Mouse (Mus musculus): ENCODE measurements around the gene Mrpl4. TPM values are rescaled to one million over a fixed set of nuclear protein-coding genes. Genes with fewer than 3 reads are reported as not detected.
A peak's percentile ranks its signal among the peaks of the same experiment; 100 is the strongest.
"Not testable (repeated sequence)": the region's sequence is repeated elsewhere in the genome, so short reads cannot be mapped to it uniquely, and the experiment has no call there.

Mrpl4 gene
- polyA plus RNA-seq, 1 experiment from 2014 or later: 114 TPM

- ATAC-seq (ENCODE audit: low FRiP score): no peak
- 0 out of 2 replicates have a peak overlapping the region, but pooled peaks have one; percentile 7 for H3K9ac ChIP-seq (replicated peaks)
- no peak overlapping the region for H3K4me3 ChIP-seq (replicated peaks)
- H3K4me1 ChIP-seq: 0 out of 2 replicates have a peak, but pooled peaks cover 6% of the 10 kb centered on the region
- WGBS: 4% methylated on average over 10 of the region's 10 CpGs
- peak overlapping the region; percentile 36 for H3K4me2 ChIP-seq
- no peak overlapping the region for H3K27ac ChIP-seq (replicated peaks)
- no peaks in the 10 kb centered on the region for H3K9me3 ChIP-seq (replicated peaks)
- no peaks in the 10 kb centered on the region for H3K27me3 ChIP-seq (replicated peaks)
- H3K36me3 ChIP-seq: no peaks in the 10 kb centered on the region
Observed at GRCm38 (mm10) chr9:20990861-20991260, 11.7 kb upstream of the Mrpl4 start.

- Histone ChIP-seq H3K4me1 (0 out of 2 replicates have a peak, but pooled peaks cover 6% of the 10 kb centered on the region), H3K27ac (replicated peaks) (no peak overlapping the region)
- 95% methylated on average over 4 of the region's 4 CpGs for WGBS
Observed at GRCm38 (mm10) chr9:20991587-20991986, 11.0 kb upstream of the Mrpl4 start.

GRCm38 (mm10) chr9:20993165-20993898 is 9.2 kb upstream of the Mrpl4 start:
- WGBS: 53% methylated on average over 5 of the region's 5 CpGs

More at GRCm38 (mm10) chr9:20991587-20991986, 11.0 kb upstream of the Mrpl4 start:
- H3K9me3 ChIP-seq (replicated peaks): no peaks in the 10 kb centered on the region
- H3K4me2 ChIP-seq: no peak overlapping the region
- ATAC-seq (ENCODE audit: low FRiP score): no peak
- H3K27me3 ChIP-seq (replicated peaks): no peaks in the 10 kb centered on the region
- no peak overlapping the region for H3K9ac ChIP-seq (replicated peaks)
- H3K36me3 ChIP-seq: no peaks in the 10 kb centered on the region
- no peak overlapping the region for H3K4me3 ChIP-seq (replicated peaks)

GRCm38 (mm10) chr9:20995069-20995468 is 7.5 kb upstream of the Mrpl4 start:
- ATAC-seq (ENCODE audit: low FRiP score): no peak
- 76% methylated on average over 3 of the region's 3 CpGs for WGBS
- H3K27me3 ChIP-seq (replicated peaks): no peaks in the 10 kb centered on the region
- no peaks in the 10 kb centered on the region for H3K36me3 ChIP-seq
- no peak overlapping the region for H3K4me2 ChIP-seq
- H3K9me3 ChIP-seq (replicated peaks): no peaks in the 10 kb centered on the region
- no peak overlapping the region for H3K9ac ChIP-seq (replicated peaks)
- 0 out of 2 replicates have a peak, but pooled peaks cover 6% of the 10 kb centered on the region for H3K4me1 ChIP-seq
- H3K4me3 ChIP-seq (replicated peaks): no peak overlapping the region
- H3K27ac ChIP-seq (replicated peaks): no peak overlapping the region

More at GRCm38 (mm10) chr9:20993165-20993898, 9.2 kb upstream of the Mrpl4 start:
- Histone ChIP-seq H3K27ac (replicated peaks) (no peak overlapping the region), H3K4me2 (no peak overlapping the region), H3K4me3 (replicated peaks) (no peak overlapping the region), H3K9me3 (replicated peaks) (no peaks in the 10 kb centered on the region), H3K36me3 (no peaks in the 10 kb centered on the region), H3K9ac (replicated peaks) (no peak overlapping the region), H3K27me3 (replicated peaks) (no peaks in the 10 kb centered on the region), H3K4me1 (0 out of 2 replicates have a peak, but pooled peaks cover 6% of the 10 kb centered on the region)
- ATAC-seq (ENCODE audit: low FRiP score): no peak

- Histone ChIP-seq H3K9ac (replicated peaks) (no peak overlapping the region), H3K9me3 (replicated peaks) (no peaks in the 10 kb centered on the region)
- whole genome bisulfite sequencing: 86% methylated on average over 8 of the region's 8 CpGs
Observed at GRCm38 (mm10) chr9:20997065-20997464, 5.5 kb upstream of the Mrpl4 start.

GRCm38 (mm10) chr9:20998337-20998736 is 4.2 kb upstream of the Mrpl4 start:
- H3K4me1 ChIP-seq; H3K9me3 ChIP-seq (replicated peaks); H3K4me3 ChIP-seq (replicated peaks); H3K4me2 ChIP-seq; H3K27ac ChIP-seq (replicated peaks); H3K9ac ChIP-seq (replicated peaks); ATAC-seq (ENCODE audit: low FRiP score); H3K36me3 ChIP-seq; H3K27me3 ChIP-seq (replicated peaks): not testable (repeated sequence)
- 82% methylated on average over 1 of the region's 1 CpGs for WGBS

More at GRCm38 (mm10) chr9:20997065-20997464, 5.5 kb upstream of the Mrpl4 start:
- ATAC-seq (ENCODE audit: low FRiP score): no peak
- Histone ChIP-seq H3K4me3 (replicated peaks) (no peak overlapping the region), H3K36me3 (no peaks in the 10 kb centered on the region), H3K27me3 (replicated peaks) (no peaks in the 10 kb centered on the region), H3K27ac (replicated peaks) (no peak overlapping the region), H3K4me1 (0 out of 2 replicates have a peak, but pooled peaks cover under 1% of the 10 kb centered on the region), H3K4me2 (no peak overlapping the region)

- Histone ChIP-seq H3K4me1 (peaks cover 17% of the 10 kb centered on the region), H3K4me2 (no peak overlapping the region), H3K27ac (replicated peaks) (no peak overlapping the region), H3K27me3 (replicated peaks) (no peaks in the 10 kb centered on the region), H3K4me3 (replicated peaks) (no peak overlapping the region), H3K36me3 (peaks cover 11% of the 10 kb centered on the region), H3K9me3 (replicated peaks) (no peaks in the 10 kb centered on the region), H3K9ac (replicated peaks) (no peak overlapping the region)
- no peak for ATAC-seq (ENCODE audit: low FRiP score)
Observed at GRCm38 (mm10) chr9:21000811-21001210, 1.7 kb upstream of the Mrpl4 start.

GRCm38 (mm10) chr9:21001651-21002200 is 812 bp upstream of the Mrpl4 start:
- Histone ChIP-seq H3K27ac (replicated peaks) (no peak overlapping the region), H3K36me3 (peaks cover 18% of the 10 kb centered on the region), H3K4me2 (peak overlapping the region; percentile 83; the same call in 1 of the 2 replicates), H3K9ac (replicated peaks) (no peak overlapping the region), H3K9me3 (replicated peaks) (no peaks in the 10 kb centered on the region), H3K27me3 (replicated peaks) (no peaks in the 10 kb centered on the region), H3K4me3 (replicated peaks) (peak overlapping the region; percentile 67; the same call in 1 of the 2 replicates), H3K4me1 (peaks cover 17% of the 10 kb centered on the region)
- WGBS: 74% methylated on average over 6 of the region's 6 CpGs
- ATAC-seq (ENCODE audit: low FRiP score): no peak

- H3K36me3 ChIP-seq: peaks cover 23% of the 10 kb centered on the region
- H3K9me3 ChIP-seq (replicated peaks): no peaks in the 10 kb centered on the region
- H3K4me3 ChIP-seq (replicated peaks): peak overlapping the region; percentile 67
- peak overlapping the region; percentile 77 for H3K9ac ChIP-seq (replicated peaks)
- WGBS: 12% methylated on average over 7 of the region's 7 CpGs
- H3K27me3 ChIP-seq (replicated peaks): no peaks in the 10 kb centered on the region
- peak; percentile 46; the same call in 1 of the 2 replicates for ATAC-seq (ENCODE audit: low FRiP score)
- H3K4me2 ChIP-seq: peak overlapping the region; percentile 83
- H3K4me1 ChIP-seq: peaks cover 17% of the 10 kb centered on the region
- peak overlapping the region; percentile 89 for H3K27ac ChIP-seq (replicated peaks)
Observed at GRCm38 (mm10) chr9:21002270-21002626, 290 bp upstream of the Mrpl4 start.

- H3K9ac ChIP-seq (replicated peaks): no peak overlapping the region
- H3K36me3 ChIP-seq: peaks cover 45% of the 10 kb centered on the region
- H3K27me3 ChIP-seq (replicated peaks): peaks cover 5% of the 10 kb centered on the region; the same call in 1 of the 2 replicates
- no peaks in the 10 kb centered on the region for H3K9me3 ChIP-seq (replicated peaks)
- ATAC-seq (ENCODE audit: low FRiP score): no peak
- 96% methylated on average over 10 of the region's 10 CpGs for WGBS
- no peak overlapping the region for H3K27ac ChIP-seq (replicated peaks)
- H3K4me2 ChIP-seq: no peak overlapping the region
- H3K4me1 ChIP-seq: peaks cover 14% of the 10 kb centered on the region
- H3K4me3 ChIP-seq (replicated peaks): no peak overlapping the region
Observed at GRCm38 (mm10) chr9:21007313-21007952, 4.9 kb downstream of the Mrpl4 start.

- Histone ChIP-seq H3K27ac (replicated peaks) (no peak overlapping the region), H3K9ac (replicated peaks) (no peak overlapping the region), H3K4me2 (no peak overlapping the region), H3K4me1 (peaks cover 14% of the 10 kb centered on the region), H3K27me3 (replicated peaks) (peaks cover 9% of the 10 kb centered on the region; the same call in 1 of the 2 replicates), H3K9me3 (replicated peaks) (no peaks in the 10 kb centered on the region), H3K36me3 (peaks cover 45% of the 10 kb centered on the region), H3K4me3 (replicated peaks) (no peak overlapping the region)
- no peak for ATAC-seq (ENCODE audit: low FRiP score)
- WGBS: 94% methylated on average over 7 of the region's 7 CpGs
Observed at GRCm38 (mm10) chr9:21008007-21008406, 5.5 kb downstream of the Mrpl4 start.

All from neural tube, embryonic 15.5 days (tissue).